ENCODE assay signal across 19 mouse cellular contexts in the genomic region with DNA sequence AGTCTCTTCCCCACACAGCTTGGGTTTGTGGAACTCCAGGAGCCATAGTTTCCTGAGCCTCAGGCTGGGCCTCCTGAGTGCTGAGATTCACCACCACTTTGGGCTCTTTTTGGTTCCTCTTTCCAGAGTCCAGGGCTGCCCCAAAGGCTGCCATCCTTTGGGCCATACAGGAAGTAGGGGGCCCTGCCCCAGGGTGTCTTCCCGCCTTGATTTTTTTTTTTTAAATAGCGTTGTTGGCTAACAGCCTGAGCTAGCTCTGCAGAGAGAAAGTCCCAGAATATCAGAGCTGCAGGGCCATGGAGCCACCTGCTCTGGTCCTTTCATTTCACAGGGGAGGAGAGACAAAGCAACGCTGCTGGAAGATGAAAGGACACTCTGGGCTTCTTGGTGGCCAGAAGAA. TPM values are rescaled to one million over a fixed set of nuclear protein-coding genes. Genes with fewer than 3 reads are reported as not detected.
A peak's percentile ranks its signal among the peaks of the same experiment; 100 is the strongest.
DNase-seq lines count a peak whose midpoint lies in the region; ATAC-seq and TF ChIP-seq lines count a peak whose summit lies in the region.
"Had no signal": no experiment of that assay in that cellular context is flagged by ENCODE, and none has a peak within 500 bp of the region (broad histone marks: within the 10 kb centered on the region; RNA-seq: fewer than 3 reads in every experiment).

No protein-coding gene starts in this region.

- H3K4me1 ChIP-seq in embryonic facial prominence, embryonic 12.5 days = peaks cover 38% of the 10 kb centered on the region
- H3K4me1 ChIP-seq in embryonic facial prominence, embryonic 10.5 days = peaks cover 38% of the 10 kb centered on the region
- no peaks in the 10 kb centered on the region; the same call in 1 of the 2 replicates for H3K4me1 ChIP-seq in bone marrow, adult 2 months (ENCODE audit: control insufficient read depth, insufficient read depth, low read length)

- H3K4me2 ChIP-seq in embryonic facial prominence, embryonic 12.5 days (replicated peaks) = no peak overlapping the region
- H3K4me2 ChIP-seq: limb, embryonic 13.5 days; midbrain, embryonic 15.5 days; neural tube, embryonic 12.5 days had no signal

- H3K36me3 ChIP-seq in embryonic facial prominence, embryonic 12.5 days = no peaks in the 10 kb centered on the region
- H3K36me3 ChIP-seq in embryonic facial prominence, embryonic 10.5 days (replicated peaks) = no peaks in the 10 kb centered on the region
- H3K36me3 ChIP-seq: limb, embryonic 13.5 days; midbrain, embryonic 15.5 days; neural tube, embryonic 12.5 days had no signal

- no peaks in the 10 kb centered on the region for H3K9me3 ChIP-seq in embryonic facial prominence, embryonic 12.5 days
- no peaks in the 10 kb centered on the region for H3K9me3 ChIP-seq in embryonic facial prominence, embryonic 10.5 days
- H3K9me3 ChIP-seq: limb, embryonic 13.5 days; midbrain, embryonic 15.5 days; neural tube, embryonic 12.5 days had no signal

- no peak overlapping the region for H3K4me3 ChIP-seq in embryonic facial prominence, embryonic 12.5 days
- no peak overlapping the region for H3K4me3 ChIP-seq in embryonic facial prominence, embryonic 10.5 days
- H3K4me3 ChIP-seq in left cerebral cortex, adult 2 months = no peak overlapping the region
- no peak overlapping the region for H3K4me3 ChIP-seq in bone marrow, adult 2 months (replicated peaks; ENCODE audit: control insufficient read depth, low read depth, low read length)
- H3K4me3 ChIP-seq: limb, embryonic 13.5 days; midbrain, embryonic 15.5 days; neural tube, embryonic 12.5 days had no signal

- no peak for ATAC-seq in embryonic facial prominence, embryonic 12.5 days (ENCODE audit: insufficient number of reproducible peaks, insufficient read depth, low FRiP score, low TSS enrichment)
- peak; percentile 87 for ATAC-seq in megakaryocyte, adult 5-6 weeks (ENCODE audit: poor library complexity, severe bottlenecking)
- ATAC-seq: forebrain, embryonic 14.5 days; hindbrain, embryonic 16.5 days; intestine, postnatal 0 days; midbrain, embryonic 15.5 days had no signal

- intact Hi-C loops in left cerebral cortex, adult 2 months (cut with DNase I) = no loop called here
- intact Hi-C loops in left cerebral cortex, postnatal 10 days (cut with DNase I) = no loop called here

- H3K27me3 ChIP-seq in embryonic facial prominence, embryonic 12.5 days = no peaks in the 10 kb centered on the region
- H3K27me3 ChIP-seq in embryonic facial prominence, embryonic 10.5 days (replicated peaks; ENCODE audit: low read depth, poor library complexity, severe bottlenecking) = 0 out of 2 replicates have a peak, but pooled peaks cover 5% of the 10 kb centered on the region
- H3K27me3 ChIP-seq: limb, embryonic 13.5 days; midbrain, embryonic 15.5 days; neural tube, embryonic 12.5 days had no signal

- no peak for DNase-seq in embryonic facial prominence, embryonic 10.5 days (ENCODE audit: low spot score)
- no peak for DNase-seq in left cerebral cortex, adult 2 months (ENCODE audit: extremely low spot score in 1 of 2, low spot score in 2 of 2)
- DNase-seq in left cerebral cortex, postnatal 10 days (ENCODE audit: extremely low spot score in 1 of 2, low spot score in 2 of 2) = no peak
- DNase-seq in embryo, embryonic 11 days = no peak
- DNase-seq in layer of hippocampus, adult 9-11 months = no peak
- DNase-seq: adrenal gland, postnatal 14 days; cerebellum, adult 9-10 months; right cerebral cortex, postnatal 14 days; thymus, postnatal 36 days had no signal

- 0 out of 2 replicates have a peak overlapping the region, but pooled peaks have one; percentile 13 for H3K27ac ChIP-seq in embryonic facial prominence, embryonic 12.5 days
- no peak overlapping the region; the same call in 1 of the 2 replicates for H3K27ac ChIP-seq in embryonic facial prominence, embryonic 10.5 days (replicated peaks)
- 0 out of 2 replicates have a peak overlapping the region, but pooled peaks have one; percentile 28 for H3K27ac ChIP-seq in left cerebral cortex, adult 2 months
- peak overlapping the region; percentile 18; the same call in 1 of the 2 replicates for H3K27ac ChIP-seq in bone marrow, adult 2 months (ENCODE audit: control insufficient read depth, insufficient read depth, low read depth, low read length, poor library complexity)
- H3K27ac ChIP-seq: kidney, postnatal 0 days; limb, embryonic 13.5 days; midbrain, embryonic 15.5 days; neural tube, embryonic 12.5 days had no signal

- no peak for TF ChIP-seq POLR2A in bone marrow, adult 2 months (IDR thresholded peaks at IDR 0.05; ENCODE audit: borderline replicate concordance, control insufficient read depth, low read depth, low read length)

- H3K9ac ChIP-seq in embryonic facial prominence, embryonic 12.5 days = no peak overlapping the region
- H3K9ac ChIP-seq: limb, embryonic 13.5 days; midbrain, embryonic 15.5 days; neural tube, embryonic 12.5 days had no signal

- TF ChIP-seq CTCF in left cerebral cortex, adult 2 months (IDR thresholded peaks at IDR 0.05) = no peak
- no peak for TF ChIP-seq CTCF in bone marrow, adult 2 months (IDR thresholded peaks at IDR 0.05; ENCODE audit: control insufficient read depth, insufficient read depth, low read length)

- 66% methylated on average over 3 of the region's 3 CpGs for WGBS in embryonic facial prominence, embryonic 12.5 days
- WGBS in embryonic facial prominence, embryonic 10.5 days = 69% methylated on average over 3 of the region's 3 CpGs
- 8% methylated on average over 3 of the region's 3 CpGs for WGBS in bone marrow, adult 2 months

RNA-seq across cellular contexts. Expression of a gene that starts 6.1 kb away (rescaled TPM):
- 0.13 and 0.35 TPM in 2 replicates for polyA plus RNA-seq in embryonic facial prominence, embryonic 12.5 days (2016; fragmentation: Nextera tagmentation; extraction: Ambion mirVana)
- not detected in 2 replicates for polyA plus RNA-seq in embryonic facial prominence, embryonic 10.5 days (2016; fragmentation: Nextera tagmentation; extraction: Ambion mirVana)
- under 1 TPM; 0.38 to 0.47 TPM for total RNA-seq in left cerebral cortex, adult 2 months (2021)
- under 1 TPM; 0.20 to 0.43 TPM for total RNA-seq in left cerebral cortex, postnatal 10 days (2021)
- polyA plus RNA-seq in bone marrow, adult 2 months (2011; ENCODE audit: insufficient read depth, insufficient read length, low replicate concordance, missing spikeins) = not detected in 2 replicates
- 0.91 and 1.6 TPM in 2 replicates for total RNA-seq in megakaryocyte, adult 5-6 weeks (2015)
- total RNA-seq in megakaryocyte, adult 5-6 weeks (2017) = 0.77 and 1.3 TPM in 2 replicates
- polyA plus RNA-seq: intestine, postnatal 0 days had no signal

RNA-seq across cellular contexts. Expression of a gene that starts 30.6 kb away (rescaled TPM):
- 30.9 and 35.4 TPM in 2 replicates for polyA plus RNA-seq in embryonic facial prominence, embryonic 12.5 days (2016; fragmentation: Nextera tagmentation; extraction: Ambion mirVana)
- 18.8 and 20.0 TPM in 2 replicates for polyA plus RNA-seq in embryonic facial prominence, embryonic 10.5 days (2016; fragmentation: Nextera tagmentation; extraction: Ambion mirVana)
- total RNA-seq in left cerebral cortex, adult 2 months (2021) = 10 to 100 TPM; 45.3 to 45.7 TPM
- total RNA-seq in left cerebral cortex, postnatal 10 days (2021) = 10 to 100 TPM; 47.1 to 50.0 TPM
- polyA plus RNA-seq in bone marrow, adult 2 months (2011; ENCODE audit: insufficient read depth, insufficient read length, low replicate concordance, missing spikeins) = 31.2 and 46.3 TPM in 2 replicates
- total RNA-seq in megakaryocyte, adult 5-6 weeks (2015) = 16.2 and 19.9 TPM in 2 replicates
- 18.2 and 29.8 TPM in 2 replicates for total RNA-seq in megakaryocyte, adult 5-6 weeks (2017)

RNA-seq across cellular contexts. Expression of a gene that starts 40.0 kb away (rescaled TPM):
- 340 and 372 TPM in 2 replicates for polyA plus RNA-seq in embryonic facial prominence, embryonic 12.5 days (2016; fragmentation: Nextera tagmentation; extraction: Ambion mirVana)
- polyA plus RNA-seq in embryonic facial prominence, embryonic 10.5 days (2016; fragmentation: Nextera tagmentation; extraction: Ambion mirVana) = 407 and 410 TPM in 2 replicates
- total RNA-seq in left cerebral cortex, adult 2 months (2021) = 100 to 1,000 TPM; 215 to 245 TPM
- 100 to 1,000 TPM; 177 to 182 TPM for total RNA-seq in left cerebral cortex, postnatal 10 days (2021)
- polyA plus RNA-seq in bone marrow, adult 2 months (2011; ENCODE audit: insufficient read depth, insufficient read length, low replicate concordance, missing spikeins) = 53.9 and 105 TPM in 2 replicates
- 92.0 and 94.4 TPM in 2 replicates for total RNA-seq in megakaryocyte, adult 5-6 weeks (2015)
- 88.7 and 110 TPM in 2 replicates for total RNA-seq in megakaryocyte, adult 5-6 weeks (2017)
